Mouse (Mus musculus) olfactory bulb, adult 2 months (tissue): ENCODE results near the gene Rogdi. TPM values are rescaled to one million over a fixed set of nuclear protein-coding genes. Genes with fewer than 3 reads are reported as not detected.

Experiments
- H3K27ac ChIP-seq: fragments of 200-500 bp; 2 replicates; pipeline ENCODE4 v1.5.1; 2012; ENCODE audit warnings: low read depth, low read length; ENCODE audit not compliant: insufficient read depth
- H3K4me1 ChIP-seq: fragments of 200-500 bp; 2 replicates; pipeline ENCODE4 v1.6.1; 2012; ENCODE audit warnings: low read length; ENCODE audit not compliant: control insufficient read depth, insufficient read depth
- H3K4me3 ChIP-seq: fragments of 200-500 bp; 2 replicates; pipeline ENCODE4 v1.5.1; 2012; ENCODE audit warnings: mild to moderate bottlenecking, low read depth, low read length, moderate library complexity; ENCODE audit not compliant: insufficient read depth
- CTCF ChIP-seq: fragments of 200-500 bp; IDR thresholded peaks from 2 replicates; pipeline ENCODE4 v1.5.1; 2012; ENCODE audit warnings: low read depth, mild to moderate bottlenecking, low read length, moderate library complexity; ENCODE audit not compliant: insufficient read depth
- POLR2A ChIP-seq: fragments of 200-500 bp; IDR thresholded peaks from 2 replicates; pipeline ENCODE4 v1.6.1; 2012; ENCODE audit warnings: mild to moderate bottlenecking, low read depth, low read length, moderate library complexity; ENCODE audit not compliant: insufficient read depth
- WGBS: fragments of 180-500 bp; shearing (Covaris S2); methylation state at CpG from one replicate; pipeline ENCODE4 v1.1.7; 2018; 5-methylcytosine and 5-hydroxymethylcytosine counted together
- polyA plus RNA-seq: library from polyadenylated mRNA; stranded (reverse); fragments of >200 nt; gene quantifications from 2 replicates; pipeline ENCODE4 v1.2.4, GENCODE M21; 2012; ENCODE audit warnings: low replicate concordance; ENCODE audit not compliant: missing spikeins, insufficient read depth, insufficient read length

Rogdi gene
- not detected in 2 replicates for polyA plus RNA-seq

- under 1% methylated on average over 61 of the region's 63 CpGs for WGBS
- peaks cover 22% of the 10 kb centered on the region for H3K4me1 ChIP-seq
- TF ChIP-seq CTCF (no peak), POLR2A (peak; percentile 96)
- 0 out of 2 replicates have a peak within 1 kb of the TSS, but pooled peaks have one; percentile 49 for H3K27ac ChIP-seq
- H3K4me3 ChIP-seq, result peak within 1 kb of the TSS; percentile 62
These were observed at the start of gene Rogdi for GRCm38 (mm10) chr16:5013054-5013838. Gene Rogdi, minus strand, starts transcription at chr16:5013553.

DNA sequence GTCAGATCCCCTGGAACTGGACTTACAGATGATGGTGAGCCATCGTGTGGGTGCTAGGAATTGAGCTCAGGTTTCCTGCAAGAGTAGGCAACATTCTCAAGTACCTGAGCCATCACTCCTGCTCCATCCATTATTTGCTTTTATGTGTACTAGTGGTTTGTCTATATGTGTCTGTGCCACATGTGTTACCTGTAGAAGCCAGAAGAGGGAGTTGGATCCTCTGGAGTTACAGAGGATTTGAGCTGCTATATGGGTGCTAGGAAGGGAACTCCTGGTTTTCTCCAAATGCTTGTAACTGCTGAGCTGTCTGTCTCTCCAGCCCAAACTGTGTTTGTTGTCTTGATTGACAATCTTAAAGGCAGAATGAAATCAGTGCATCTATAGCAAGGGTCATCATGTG lies 44.8 kb upstream of the Rogdi start:
- Histone ChIP-seq H3K4me1 (no peaks in the 10 kb centered on the region), H3K27ac (no peak overlapping the region), H3K4me3 (no peak overlapping the region)
- TF ChIP-seq POLR2A (no peak), CTCF (no peak)
- 95% methylated on average over 1 of the region's 1 CpGs for WGBS

DNA sequence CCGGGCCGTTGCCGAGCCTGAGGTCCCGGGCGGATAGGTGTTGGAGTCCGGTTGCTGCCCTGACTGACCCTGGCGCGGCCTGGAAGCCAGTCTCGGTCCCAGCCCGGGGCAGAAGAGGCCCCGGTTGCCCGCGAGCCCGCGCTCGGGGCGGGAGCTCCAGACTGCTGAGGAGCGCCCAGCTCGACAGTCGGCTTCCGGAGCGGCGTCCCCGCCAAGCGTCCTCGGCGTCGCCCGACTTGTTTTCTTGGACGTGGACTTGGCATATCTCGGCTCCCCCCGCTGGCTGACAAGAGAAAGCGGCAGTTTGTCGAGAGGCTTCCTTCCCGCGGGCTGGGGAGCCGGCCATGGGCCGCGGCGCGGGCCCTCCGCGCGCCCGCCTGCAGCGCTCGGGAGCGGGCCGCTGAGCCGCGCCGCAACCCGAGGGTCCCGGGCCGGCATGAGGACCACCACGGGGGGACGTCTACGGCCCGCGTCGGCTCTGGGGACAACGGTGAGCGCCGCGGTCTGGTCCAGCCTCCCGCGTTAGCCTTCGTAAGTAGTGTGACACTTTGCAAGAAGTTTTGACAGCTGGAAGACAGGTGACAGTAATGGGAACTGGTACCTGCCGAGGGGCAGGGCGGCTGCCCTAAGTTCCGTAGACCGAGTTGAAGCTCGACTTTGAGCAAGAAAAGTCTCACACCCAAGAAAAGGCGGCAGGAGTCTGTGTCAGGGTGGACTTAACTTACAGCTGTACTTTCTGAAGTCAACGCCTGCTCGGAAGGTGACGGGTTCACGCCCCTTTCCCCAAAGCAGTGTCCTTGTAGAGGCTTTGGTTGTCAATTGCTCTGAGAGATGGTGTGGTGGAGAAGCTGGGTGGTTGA lies 37.1 kb upstream of the Rogdi start:
- peak overlapping the region; percentile 78 for H3K4me3 ChIP-seq

GRCm38 (mm10) chr16:5049774-5050234 lies 36.5 kb upstream of the Rogdi start, which contains the start of the genes Glyr1 and Ubn1:
Gene Glyr1, minus strand, starts transcription at chr16:5049863.
Gene Ubn1, plus strand, starts transcription at chr16:5050057.
- no peak for TF ChIP-seq CTCF
- peak; percentile 81 for TF ChIP-seq POLR2A
- Histone ChIP-seq H3K27ac (peak within 1 kb of the TSS; percentile 87), H3K4me1 (peaks cover 5% of the 10 kb centered on the region; the same call in 1 of the 2 replicates), H3K4me3 (peak within 1 kb of the TSS; percentile 78)
- WGBS, result under 1% methylated on average over 56 of the region's 56 CpGs

More for the DNA sequence above, 37.1 kb upstream of the Rogdi start:
- TF ChIP-seq POLR2A, result no peak
- TF ChIP-seq CTCF, result no peak
- WGBS, result under 1% methylated on average over 77 of the region's 78 CpGs
- H3K27ac ChIP-seq, result peak overlapping the region; percentile 87
- H3K4me1 ChIP-seq, result peaks cover 5% of the 10 kb centered on the region; the same call in 1 of the 2 replicates

GRCm38 (mm10) chr16:5049182-5049773 lies 35.9 kb upstream of the Rogdi start:
- H3K4me3 ChIP-seq, result peak overlapping the region; percentile 74
- TF ChIP-seq POLR2A, result no peak
- TF ChIP-seq CTCF, result no peak
- H3K27ac ChIP-seq, result peak overlapping the region; percentile 59
- H3K4me1 ChIP-seq, result peaks cover 5% of the 10 kb centered on the region; the same call in 1 of the 2 replicates
- under 1% methylated on average over 38 of the region's 38 CpGs for WGBS

GRCm38 (mm10) chr16:5045322-5045721 lies 32.0 kb upstream of the Rogdi start:
- Histone ChIP-seq H3K27ac (no peak overlapping the region), H3K4me1 (no peaks in the 10 kb centered on the region), H3K4me3 (no peak overlapping the region)
- 92% methylated on average over 3 of the region's 3 CpGs for WGBS
- no peak for TF ChIP-seq POLR2A
- no peak for TF ChIP-seq CTCF

- WGBS, result 86% methylated on average over 5 of the region's 5 CpGs
- Histone ChIP-seq H3K27ac (no peak overlapping the region), H3K4me3 (no peak overlapping the region), H3K4me1 (no peaks in the 10 kb centered on the region)
- TF ChIP-seq POLR2A, result no peak
- no peak for TF ChIP-seq CTCF
These were observed 23.4 kb upstream of the Rogdi start for GRCm38 (mm10) chr16:5036649-5037234.

- Histone ChIP-seq H3K4me1 (no peaks in the 10 kb centered on the region), H3K4me3 (no peak overlapping the region), H3K27ac (no peak overlapping the region)
- TF ChIP-seq POLR2A (no peak), CTCF (no peak)
- 92% methylated on average over 3 of the region's 3 CpGs for WGBS
These were observed 22.2 kb upstream of the Rogdi start for GRCm38 (mm10) chr16:5035591-5035990.
